Mouse (Mus musculus) kidney, postnatal 0 days (tissue): ENCODE data around the gene Dmgdh. TPM values are rescaled to one million over a fixed set of nuclear protein-coding genes. Genes with fewer than 3 reads are reported as not detected.

Experiments used
- ATAC-seq: fragments of 200-750 bp; cut with Nextera tagmentation; replicated peaks from 2 replicates; pipeline ENCODE4 v1.8.0; 2017; ENCODE audit warnings: low read depth, moderate number of reproducible peaks, moderate TSS enrichment, moderate library complexity; ENCODE audit not compliant: low FRiP score
- DNase-seq: peaks from one replicate; pipeline ENCODE4 v3.0.0-alpha.2; 2016; ENCODE audit warnings: low spot score
- H3K27ac ChIP-seq: fragments of 300-500 bp; sonication (generic); 2 replicates; pipeline ENCODE4 v1.5.1; 2014; ENCODE audit warnings: mild to moderate bottlenecking
- H3K27me3 ChIP-seq: fragments of 300-500 bp; sonication (generic); 2 replicates; pipeline ENCODE4 v1.6.1; 2014; ENCODE audit warnings: low read length, mixed read lengths; ENCODE audit not compliant: insufficient read depth
- H3K36me3 ChIP-seq: fragments of 300-500 bp; sonication (generic); 2 replicates; pipeline ENCODE4 v1.6.1; 2014; ENCODE audit warnings: low read length, mixed read lengths; ENCODE audit not compliant: insufficient read depth
- H3K4me1 ChIP-seq: fragments of 300-500 bp; sonication (generic); replicated peaks from 2 replicates; pipeline ENCODE4 v1.6.1; 2014; ENCODE audit warnings: antibody characterized with exemption, low read length, mixed read lengths; ENCODE audit not compliant: insufficient read depth
- H3K4me2 ChIP-seq: fragments of 300-500 bp; sonication (generic); 2 replicates; pipeline ENCODE4 v1.6.1; 2014; ENCODE audit warnings: mild to moderate bottlenecking, low read length, moderate library complexity, mixed read lengths
- H3K4me3 ChIP-seq: fragments of 300-500 bp; sonication (generic); replicated peaks from 2 replicates; pipeline ENCODE4 v1.5.1; 2014; ENCODE audit warnings: low read depth, low read length
- H3K9ac ChIP-seq: fragments of 300-500 bp; sonication (generic); 2 replicates; pipeline ENCODE4 v1.6.1; 2014; ENCODE audit warnings: low read depth, low read length
- H3K9me3 ChIP-seq: fragments of 300-500 bp; sonication (generic); replicated peaks from 2 replicates; pipeline ENCODE4 v1.6.1; 2016; ENCODE audit warnings: low read length, inconsistent platforms, mixed read lengths
- CTCF ChIP-seq: IDR thresholded peaks from 2 replicates; pipeline ENCODE4 v1.5.1; 2016; ENCODE audit warnings: antibody characterized with exemption, low read depth, mild to moderate bottlenecking, moderate library complexity
- WGBS: fragments of 180-500 bp; shearing (Covaris S2); extraction: QIAGEN DNeasy Blood & Tissue Kit; methylation state at CpG from one replicate; pipeline ENCODE4 v1.1.7; 2014; 5-methylcytosine and 5-hydroxymethylcytosine counted together
- microRNA-seq: library from miRNA; unstranded; fragments of <30 nt; microRNA quantifications from one replicate; pipeline ENCODE4, GENCODE M21; 2016
- polyA plus RNA-seq: library from polyadenylated mRNA; unstranded; fragments of >200 nt; fragmentation: Nextera tagmentation; extraction: Ambion mirVana; gene quantifications from 2 replicates; pipeline ENCODE4 v1.2.1, GENCODE M21; 2015

Dmgdh gene
- polyA plus RNA-seq, 1 experiment from 2014 or later: 5.9 TPM

DNA sequence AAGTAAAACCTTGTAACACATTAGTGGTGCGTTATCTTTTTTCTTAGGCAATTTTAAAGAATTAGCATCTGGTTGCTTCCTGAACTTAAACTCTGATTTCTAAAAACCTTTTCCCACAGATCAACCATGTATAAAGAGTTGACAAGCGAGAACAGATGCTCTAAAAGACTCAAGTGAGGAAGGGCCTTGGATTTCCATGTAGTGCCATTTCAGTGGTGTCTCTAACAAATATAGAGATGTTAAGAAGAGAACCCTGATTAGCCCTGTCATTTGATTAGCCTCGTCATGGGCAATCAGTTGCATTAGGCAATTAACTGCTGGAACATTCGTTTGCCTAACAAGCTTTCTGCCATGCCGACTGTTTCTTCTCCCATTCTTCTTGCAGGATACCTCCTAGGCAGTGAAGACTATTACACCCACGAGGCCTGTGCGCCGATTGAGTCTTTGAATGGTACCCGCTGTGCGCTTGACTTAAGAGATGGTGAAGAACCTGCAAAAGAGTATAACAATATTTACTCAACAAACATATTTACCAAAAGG is 119.5 kb downstream of the Dmgdh start:
- no peak overlapping the region for H3K4me3 ChIP-seq
- no peak overlapping the region for H3K4me2 ChIP-seq
- no peak overlapping the region for H3K9ac ChIP-seq
- no peaks in the 10 kb centered on the region for H3K9me3 ChIP-seq
- H3K4me1 ChIP-seq: no peaks in the 10 kb centered on the region
- 71% methylated on average over 10 of the region's 10 CpGs for WGBS
- no peaks in the 10 kb centered on the region for H3K27me3 ChIP-seq
- TF ChIP-seq CTCF: no peak
- DNase-seq: no peak
- no peak for ATAC-seq
- H3K27ac ChIP-seq: no peak overlapping the region
- H3K36me3 ChIP-seq: no peaks in the 10 kb centered on the region

DNA sequence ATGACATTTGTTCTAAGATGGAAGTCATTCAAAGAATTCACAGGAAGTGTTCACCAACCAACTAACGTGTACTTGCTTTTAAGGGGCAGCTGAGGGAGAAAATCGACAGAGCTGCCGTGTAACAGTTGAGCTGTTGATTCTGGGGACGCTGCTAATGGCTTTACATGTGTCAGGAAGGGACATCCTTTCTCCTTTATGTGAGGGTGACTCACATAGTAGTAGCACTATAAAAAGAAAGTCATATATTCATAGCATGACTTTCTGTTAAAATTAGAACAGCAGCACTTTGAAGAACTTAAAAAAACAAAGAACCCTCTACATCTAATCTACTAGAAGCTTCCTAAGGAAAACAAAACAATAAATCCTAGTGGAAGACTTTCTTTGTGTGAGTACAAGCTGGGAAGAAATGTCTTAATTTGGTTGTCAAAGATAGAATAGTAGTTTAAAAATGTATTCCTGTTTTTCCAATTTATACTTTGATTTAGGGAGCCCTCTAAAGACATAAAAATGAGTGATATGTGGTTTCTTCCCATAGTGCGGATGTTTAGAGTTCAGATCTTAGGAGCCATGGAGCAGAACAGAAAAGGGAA is 122.9 kb downstream of the Dmgdh start:
- H3K36me3 ChIP-seq: no peaks in the 10 kb centered on the region
- H3K27ac ChIP-seq: peak overlapping the region; percentile 60; the same call in 1 of the 2 replicates
- H3K9me3 ChIP-seq: no peaks in the 10 kb centered on the region
- H3K27me3 ChIP-seq: no peaks in the 10 kb centered on the region
- WGBS: 35% methylated on average over 5 of the region's 5 CpGs
- no peak; the same call in 1 of the 2 replicates for ATAC-seq
- peak; percentile 90 for DNase-seq
- H3K4me1 ChIP-seq: no peaks in the 10 kb centered on the region
- H3K9ac ChIP-seq: no peak overlapping the region
- H3K4me2 ChIP-seq: no peak overlapping the region
- no peak for TF ChIP-seq CTCF
- no peak overlapping the region for H3K4me3 ChIP-seq

Small RNA genes lying within 50 kb of the gene (microRNA-seq; reads per million reads assigned to microRNA genes)
- gene Mir5624: not detected

Other genes with a start within 250 kb of the Dmgdh start
- gene Jmy, start 174.6 kb upstream of the Dmgdh start, polyA plus RNA-seq: 6.2 and 7.6 TPM in 2 replicates
- gene Bhmt, start 36.5 kb upstream of the Dmgdh start, polyA plus RNA-seq: 0.43 and 0.59 TPM in 2 replicates
- gene Bhmt2, start 131 bp upstream of the Dmgdh start, polyA plus RNA-seq: 23.0 and 24.3 TPM in 2 replicates
- 11.4 and 11.9 TPM in 2 replicates for gene Arsb, start 97.2 kb downstream of the Dmgdh start, polyA plus RNA-seq